8 mouse cellular contexts compared by ENCODE assay signal in genomic region chr3:122078141-122078540, GRCm38 (mm10). TPM values are rescaled to one million over a fixed set of nuclear protein-coding genes. Genes with fewer than 3 reads are reported as not detected.
A peak's percentile ranks its signal among the peaks of the same experiment; 100 is the strongest.
DNase-seq lines count a peak whose midpoint lies in the region; ATAC-seq and TF ChIP-seq lines count a peak whose summit lies in the region.

No protein-coding gene starts in this region.

- TF ChIP-seq CTCF in lung, embryonic 14.5 days (IDR thresholded peaks at IDR 0.05; ENCODE audit: low read depth) = no peak
- no peak for TF ChIP-seq CTCF in thymus, adult 2 months (IDR thresholded peaks at IDR 0.05; ENCODE audit: borderline replicate concordance, control insufficient read depth, extremely low read depth, insufficient read depth, low read length, poor library complexity)

- H3K9ac ChIP-seq in lung, embryonic 14.5 days = no peak overlapping the region

- no peaks in the 10 kb centered on the region for H3K9me3 ChIP-seq in lung, embryonic 14.5 days (ENCODE audit: low read depth, low read length)

- peak; percentile 30 for ATAC-seq in granulocyte monocyte progenitor cell, adult 5-6 weeks (replicated peaks; ENCODE audit: poor library complexity, severe bottlenecking)
- ATAC-seq in lung, embryonic 14.5 days (ENCODE audit: insufficient read depth) = peak; percentile 53

- H3K4me1 ChIP-seq in lung, embryonic 14.5 days (ENCODE audit: insufficient read depth) = peaks cover 18% of the 10 kb centered on the region
- H3K4me1 ChIP-seq in thymus, adult 2 months (replicated peaks; ENCODE audit: control insufficient read depth, insufficient read depth, low read length) = no peaks in the 10 kb centered on the region

- 0 out of 2 replicates have a peak overlapping the region, but pooled peaks have one; percentile 26 for H3K27ac ChIP-seq in lung, embryonic 14.5 days (ENCODE audit: low read depth)
- no peak overlapping the region for H3K27ac ChIP-seq in thymus, adult 2 months (ENCODE audit: control insufficient read depth, insufficient read depth, low read length)

- 28% methylated on average over 6 of the region's 6 CpGs for WGBS in lung, embryonic 14.5 days
- 36% methylated on average over 6 of the region's 6 CpGs for WGBS in thymus, adult 2 months

- no peak overlapping the region for H3K4me2 ChIP-seq in lung, embryonic 14.5 days

- peak; percentile 24 for DNase-seq in Muller cell, postnatal 12 days (ENCODE audit: inconsistent ontology term)
- peak; percentile 47 for DNase-seq in adrenal gland, postnatal 14 days
- peak; percentile 61 to 81 for DNase-seq in kidney, adult 8-10 months
- peak; percentile 79 for DNase-seq in lung, embryonic 14.5 days
- DNase-seq in skeletal muscle tissue, adult 2 months (ENCODE audit: low read depth, low spot score) = peak; percentile 55
- no peak for DNase-seq in ovary, postnatal 14 days (ENCODE audit: low spot score)
- DNase-seq in thymus, adult 2 months = no peak

- no peak for TF ChIP-seq POLR2A in thymus, adult 2 months (IDR thresholded peaks at IDR 0.05; ENCODE audit: control insufficient read depth, extremely low read depth, insufficient read depth, low read length, poor library complexity)

- H3K4me3 ChIP-seq in lung, embryonic 14.5 days (ENCODE audit: low read depth, low read length) = no peak overlapping the region
- H3K4me3 ChIP-seq in thymus, adult 2 months (ENCODE audit: control insufficient read depth, insufficient read depth, low read length) = no peak overlapping the region

- no peaks in the 10 kb centered on the region for H3K27me3 ChIP-seq in lung, embryonic 14.5 days (ENCODE audit: insufficient read depth, low read length)
- no peaks in the 10 kb centered on the region for H3K27me3 ChIP-seq in thymus, adult 2 months (ENCODE audit: control insufficient read depth, insufficient read depth, low read length)

- no peaks in the 10 kb centered on the region for H3K36me3 ChIP-seq in lung, embryonic 14.5 days (ENCODE audit: insufficient read depth)
- no peaks in the 10 kb centered on the region for H3K36me3 ChIP-seq in thymus, adult 2 months (ENCODE audit: control insufficient read depth, insufficient read depth, low read length)

RNA-seq across cellular contexts. Expression of gene Abca4, which starts 33.9 kb away (rescaled TPM):
- 2.3 and 3.5 TPM in 2 replicates for total RNA-seq in adrenal gland, postnatal 14 days (2021)
- 0.64 TPM in 1 of 2 replicates, not detected in the other for total RNA-seq in granulocyte monocyte progenitor cell, adult 5-6 weeks (2014; fragmentation: Nextera tagmentation)
- 0.52 TPM in 1 of 2 replicates, not detected in the other for total RNA-seq in granulocyte monocyte progenitor cell, adult 5-6 weeks (2017)
- 0.78 and 1.7 TPM in 2 replicates for polyA plus RNA-seq in lung, embryonic 14.5 days (2014; fragmentation: Nextera tagmentation; extraction: Ambion mirVana)
- 0.29 and 0.58 TPM in 2 replicates for polyA plus RNA-seq in thymus, adult 2 months (2012; rRNA removed)

Comparison
In these comparisons a context has a peak if more than half of its experiments do, and no peak if none do; other contexts are left out.
1. DNase-seq: peak in Muller cell, postnatal 12 days (single experiment), adrenal gland, postnatal 14 days (single experiment), kidney, adult 8-10 months (2 of 2), lung, embryonic 14.5 days (single experiment) and skeletal muscle tissue, adult 2 months (single experiment); none in ovary, postnatal 14 days (single experiment) and thymus, adult 2 months (single experiment).